Mouse (Mus musculus): ENCODE data around the gene Gemin6.
"Not testable (repeated sequence)": the region's sequence is repeated elsewhere in the genome, so short reads cannot be mapped to it uniquely, and the experiment has no call there.

Gemin6 gene

GRCm38 (mm10) chr17:80224326-80225116 is at the start of gene Gemin6:
Gene Gemin6, plus strand, starts transcription at chr17:80224441.
- DNase-seq (ENCODE audit: inconsistent age in 2 of 2, low spot score in 1 of 2) = peak; percentile 88 to 96

- DNase-seq (ENCODE audit: inconsistent age in 2 of 2, low spot score in 1 of 2) = peak in 1 of 2 experiments; percentile 45
These were observed 49.4 kb upstream of the Gemin6 start for GRCm38 (mm10) chr17:80174699-80175385.

GRCm38 (mm10) chr17:80175386-80175739 is 48.9 kb upstream of the Gemin6 start:
- no peak for DNase-seq (ENCODE audit: inconsistent age in 2 of 2, low spot score in 1 of 2)

- no peak for DNase-seq (ENCODE audit: inconsistent age in 2 of 2, low spot score in 1 of 2)
These were observed 48.3 kb upstream of the Gemin6 start for GRCm38 (mm10) chr17:80175966-80176365.

- DNase-seq (ENCODE audit: inconsistent age in 2 of 2, low spot score in 1 of 2) = not testable (repeated sequence)
These were observed 45.4 kb upstream of the Gemin6 start for GRCm38 (mm10) chr17:80178846-80179245.

- peak; percentile 63 to 89 for DNase-seq (ENCODE audit: inconsistent age in 2 of 2, low spot score in 1 of 2)
These were observed 44.3 kb upstream of the Gemin6 start for GRCm38 (mm10) chr17:80179959-80180358.

GRCm38 (mm10) chr17:80180468-80180867 is 43.8 kb upstream of the Gemin6 start:
- no peak for DNase-seq (ENCODE audit: inconsistent age in 2 of 2, low spot score in 1 of 2)

- no peak for DNase-seq (ENCODE audit: inconsistent age in 2 of 2, low spot score in 1 of 2)
These were observed 40.6 kb upstream of the Gemin6 start for GRCm38 (mm10) chr17:80183615-80184014.

- DNase-seq (ENCODE audit: inconsistent age in 2 of 2, low spot score in 1 of 2) = peak in 1 of 2 experiments; percentile 59
These were observed 31.2 kb upstream of the Gemin6 start for GRCm38 (mm10) chr17:80193075-80193474.

- no peak for DNase-seq (ENCODE audit: inconsistent age in 2 of 2, low spot score in 1 of 2)
These were observed 25.0 kb upstream of the Gemin6 start for GRCm38 (mm10) chr17:80199160-80199778.

- DNase-seq (ENCODE audit: inconsistent age in 2 of 2, low spot score in 1 of 2) = peak in 1 of 2 experiments; percentile 54
These were observed 18.6 kb upstream of the Gemin6 start for GRCm38 (mm10) chr17:80205657-80206056.

- peak in 1 of 2 experiments; percentile 74 for DNase-seq (ENCODE audit: inconsistent age in 2 of 2, low spot score in 1 of 2)
These were observed 18.0 kb upstream of the Gemin6 start for GRCm38 (mm10) chr17:80206301-80206670.

GRCm38 (mm10) chr17:80206671-80207581 is 17.3 kb upstream of the Gemin6 start, which contains the start of the genes Srsf7 and Ttc39d:
Gene Srsf7, minus strand, starts transcription at chr17:80207307.
Gene Ttc39d, plus strand, starts transcription at chr17:80207460.
- DNase-seq (ENCODE audit: inconsistent age in 2 of 2, low spot score in 1 of 2) = peak; percentile 98 to 100

GRCm38 (mm10) chr17:80213998-80214397 is 10.2 kb upstream of the Gemin6 start:
- not testable (repeated sequence) for DNase-seq (ENCODE audit: inconsistent age in 2 of 2, low spot score in 1 of 2)

- DNase-seq (ENCODE audit: inconsistent age in 2 of 2, low spot score in 1 of 2) = no peak
These were observed 4.1 kb upstream of the Gemin6 start for GRCm38 (mm10) chr17:80220131-80220530.

- DNase-seq (ENCODE audit: inconsistent age in 2 of 2, low spot score in 1 of 2) = no peak
These were observed 3.0 kb upstream of the Gemin6 start for GRCm38 (mm10) chr17:80221202-80221601.

- DNase-seq (ENCODE audit: inconsistent age in 2 of 2, low spot score in 1 of 2) = peak in 1 of 2 experiments; percentile 44
These were observed 2.2 kb upstream of the Gemin6 start for GRCm38 (mm10) chr17:80221890-80222628.

- DNase-seq (ENCODE audit: inconsistent age in 2 of 2, low spot score in 1 of 2) = no peak
These were observed 412 bp upstream of the Gemin6 start for GRCm38 (mm10) chr17:80223829-80224228.

- not testable (repeated sequence) for DNase-seq (ENCODE audit: inconsistent age in 2 of 2, low spot score in 1 of 2)
These were observed 901 bp downstream of the Gemin6 start for GRCm38 (mm10) chr17:80225142-80225541.

- peak; percentile 49 to 77 for DNase-seq (ENCODE audit: inconsistent age in 2 of 2, low spot score in 1 of 2)
These were observed 5.2 kb downstream of the Gemin6 start for GRCm38 (mm10) chr17:80229396-80229795.
